Mouse (Mus musculus): ENCODE measurements at regions not wholly inside any gene's neighbourhood (a gene's known extent, or its start where the extent isn't known, plus 50 kb on each side); places are given as distances from the start of the nearest gene placed in this dataset.
"Not testable (repeated sequence)": the region's sequence is repeated elsewhere in the genome, so short reads cannot be mapped to it uniquely, and the experiment has no call there.

DNA sequence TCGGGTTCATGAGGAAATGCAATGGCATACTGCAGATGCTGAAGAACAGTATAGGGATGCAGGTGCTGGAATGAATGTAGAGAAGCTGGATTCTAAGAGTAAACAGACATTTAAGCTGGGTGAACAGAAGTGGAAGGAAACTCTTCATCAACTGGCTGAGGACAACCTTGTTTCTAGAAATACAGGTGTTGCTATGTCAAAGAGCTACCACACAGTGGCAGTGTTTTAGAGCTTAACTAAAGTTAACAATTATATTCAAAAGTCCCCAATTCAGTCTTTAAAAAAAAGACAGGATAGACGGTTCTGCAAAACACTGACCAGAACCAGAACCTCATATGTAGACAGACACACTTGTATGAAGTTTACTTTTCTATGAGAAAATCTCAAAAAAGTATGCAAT lies 188.1 kb upstream of the Cdh8 start:
- 41% methylated on average over 2 of the region's 2 CpGs for WGBS

DNA sequence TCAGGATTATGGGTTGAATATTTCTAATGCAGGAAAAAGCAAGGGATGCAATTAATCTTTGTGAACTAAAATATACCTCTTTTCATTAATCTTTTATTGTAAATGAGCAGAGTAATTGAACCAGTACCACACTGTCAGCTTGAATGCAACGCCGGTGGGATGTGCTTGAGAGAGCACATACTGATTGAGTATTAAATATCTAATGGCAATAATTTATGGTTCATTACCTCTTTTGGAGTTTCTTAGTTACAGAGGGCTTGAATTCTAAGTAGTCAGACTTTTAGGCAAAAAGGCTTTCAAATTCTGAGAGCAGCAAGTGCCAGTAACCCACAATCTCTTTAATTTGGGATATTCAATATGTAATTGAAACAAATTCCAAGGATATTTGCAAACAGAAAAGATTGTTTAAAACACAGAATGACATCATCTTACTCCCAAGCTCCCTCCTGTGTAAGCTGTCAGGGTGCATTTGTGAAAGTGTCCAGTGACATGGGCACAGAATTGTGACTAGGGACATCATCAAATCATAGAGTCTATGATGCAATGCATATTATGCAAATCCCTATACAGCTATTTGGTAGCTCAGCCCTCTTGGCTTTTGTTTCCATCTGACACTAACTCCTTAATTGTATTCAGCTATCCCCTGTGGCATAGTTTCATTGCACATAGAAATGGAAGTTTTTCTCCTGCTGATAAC lies 175.2 kb upstream of the Cdh8 start:
- Histone ChIP-seq H3K36me3 (no peaks in the 10 kb centered on the region), H3K9ac (no peak overlapping the region), H3K4me2 (no peak overlapping the region), H3K27ac (ENCODE audit: poor library complexity, severe bottlenecking) (no peak overlapping the region), H3K4me3 (no peak overlapping the region), H3K27me3 (replicated peaks) (no peaks in the 10 kb centered on the region), H3K9me3 (replicated peaks) (no peaks in the 10 kb centered on the region), H3K4me1 (replicated peaks) (no peaks in the 10 kb centered on the region)
- 74% methylated on average over 2 of the region's 2 CpGs for WGBS
- no peak for ATAC-seq (ENCODE audit: insufficient number of reproducible peaks, low FRiP score)

More for the DNA sequence above, 188.1 kb upstream of the Cdh8 start:
- not testable (repeated sequence) for H3K9ac ChIP-seq; H3K36me3 ChIP-seq; H3K4me2 ChIP-seq; H3K4me3 ChIP-seq; H3K4me1 ChIP-seq (replicated peaks); H3K27me3 ChIP-seq (replicated peaks); H3K27ac ChIP-seq (ENCODE audit: poor library complexity, severe bottlenecking); ATAC-seq (ENCODE audit: insufficient number of reproducible peaks, low FRiP score); H3K9me3 ChIP-seq (replicated peaks)

DNA sequence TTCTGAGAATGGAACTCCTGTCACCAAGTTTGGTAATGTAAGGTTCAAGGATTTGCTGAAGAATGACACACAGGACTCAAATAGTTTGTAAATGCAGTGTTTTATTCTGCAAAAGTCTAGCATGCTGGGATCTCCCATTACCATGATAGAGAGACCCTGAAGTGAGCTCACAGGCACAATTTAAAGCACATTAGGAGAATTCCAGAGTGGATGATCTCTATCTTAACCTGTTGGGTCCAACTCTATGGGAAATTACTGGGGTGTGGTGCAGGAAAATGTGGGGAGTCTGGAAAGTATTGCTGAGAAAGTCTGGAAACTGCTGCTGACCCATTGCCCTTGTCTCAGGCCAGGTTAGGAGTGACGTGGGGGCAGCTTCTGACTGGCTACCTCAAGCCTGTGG lies 127.8 kb upstream of the Cdh8 start:
- Histone ChIP-seq H3K27me3 (replicated peaks) (no peaks in the 10 kb centered on the region), H3K9ac (no peak overlapping the region), H3K27ac (ENCODE audit: poor library complexity, severe bottlenecking) (no peak overlapping the region), H3K36me3 (no peaks in the 10 kb centered on the region), H3K9me3 (replicated peaks) (0 out of 2 replicates have a peak, but pooled peaks cover 4% of the 10 kb centered on the region), H3K4me3 (no peak overlapping the region), H3K4me2 (no peak overlapping the region), H3K4me1 (replicated peaks) (no peaks in the 10 kb centered on the region)
- ATAC-seq (ENCODE audit: insufficient number of reproducible peaks, low FRiP score): no peak
- WGBS: 52% methylated on average over 1 of the region's 1 CpGs

DNA sequence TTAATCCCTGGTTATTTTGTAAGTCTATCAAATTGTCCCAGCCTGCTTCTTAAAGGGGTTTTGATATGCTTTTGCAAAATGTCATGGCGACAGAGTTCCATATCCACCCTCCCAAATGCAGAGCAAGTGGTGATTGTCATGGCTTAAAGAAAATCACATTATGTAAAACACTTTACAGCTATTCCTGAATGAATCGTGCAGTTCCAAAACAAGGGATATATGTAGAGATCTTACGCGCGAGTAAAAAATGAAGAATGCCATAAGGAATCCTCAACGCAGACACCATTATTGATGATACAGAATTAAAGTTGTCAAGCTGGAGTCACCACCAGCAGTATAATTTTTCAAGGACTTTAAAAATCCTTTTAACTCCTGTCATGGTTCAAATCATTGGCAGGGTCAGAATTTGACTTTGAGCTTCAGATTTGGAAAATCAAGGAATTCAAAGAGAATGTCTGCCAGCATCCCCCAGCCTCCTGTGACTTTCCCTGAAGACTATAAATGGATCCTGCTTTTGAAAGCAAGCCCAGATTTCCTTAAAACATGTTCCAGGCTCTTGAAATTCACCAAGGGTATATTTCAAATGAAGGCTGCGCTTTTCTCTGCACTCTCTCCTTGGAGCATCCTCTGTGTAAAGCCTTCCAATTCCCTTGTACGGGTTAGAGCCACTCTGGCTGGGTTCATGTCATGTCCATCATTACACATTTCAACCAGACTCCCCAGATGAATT lies 116.6 kb upstream of the Cdh8 start:
- no peaks in the 10 kb centered on the region for H3K36me3 ChIP-seq
- no peaks in the 10 kb centered on the region for H3K9me3 ChIP-seq (replicated peaks)
- no peak overlapping the region for H3K9ac ChIP-seq
- H3K27me3 ChIP-seq (replicated peaks): no peaks in the 10 kb centered on the region
- 84% methylated on average over 8 of the region's 8 CpGs for WGBS
- H3K4me1 ChIP-seq (replicated peaks): no peaks in the 10 kb centered on the region
- no peak overlapping the region for H3K4me2 ChIP-seq
- H3K4me3 ChIP-seq: no peak overlapping the region
- no peak overlapping the region for H3K27ac ChIP-seq (ENCODE audit: poor library complexity, severe bottlenecking)
- no peak for ATAC-seq (ENCODE audit: insufficient number of reproducible peaks, low FRiP score)

DNA sequence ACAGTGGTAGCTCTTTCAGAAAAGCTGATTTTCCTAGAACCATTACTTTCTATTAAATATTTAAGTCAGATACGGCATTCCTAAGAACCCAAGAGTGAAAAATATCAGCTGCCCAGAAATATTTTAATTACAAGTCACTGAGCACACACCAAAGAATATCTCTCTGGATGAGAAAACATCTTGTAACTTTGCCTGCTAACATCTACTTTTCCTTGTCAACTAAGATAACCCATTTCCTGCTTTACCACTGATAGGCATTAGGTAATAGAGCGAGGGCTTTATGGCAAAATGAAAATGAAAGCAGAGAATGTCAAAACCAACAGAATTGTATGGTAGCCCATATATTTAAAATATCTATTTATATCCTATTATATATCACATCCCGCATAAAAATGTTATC lies 85.8 kb upstream of the Cdh8 start:
- Histone ChIP-seq H3K4me3 (no peak overlapping the region), H3K4me1 (replicated peaks) (no peaks in the 10 kb centered on the region), H3K4me2 (no peak overlapping the region), H3K9me3 (replicated peaks) (no peaks in the 10 kb centered on the region), H3K36me3 (no peaks in the 10 kb centered on the region), H3K9ac (no peak overlapping the region), H3K27ac (ENCODE audit: poor library complexity, severe bottlenecking) (no peak overlapping the region), H3K27me3 (replicated peaks) (no peaks in the 10 kb centered on the region)
- 63% methylated on average over 3 of the region's 3 CpGs for WGBS
- ATAC-seq (ENCODE audit: insufficient number of reproducible peaks, low FRiP score): no peak
